Mouse (Mus musculus): ENCODE data around the gene Alyref2. TPM values are rescaled to one million over a fixed set of nuclear protein-coding genes. Genes with fewer than 3 reads are reported as not detected.

Gene Alyref2
- polyA plus RNA-seq (2015; fragmentation: Nextera tagmentation; extraction: Ambion mirVana) = 31.8 and 32.8 TPM in 2 replicates

GRCm38 (mm10) chr1:171503250-171503591 is at the start of gene Alyref2:
TSS of gene Alyref2 (plus strand) at chr1:171503478.
- Histone ChIP-seq H3K4me3 (peak within 1 kb of the TSS; percentile 70), H3K27ac (replicated peaks) (peak within 1 kb of the TSS; percentile 96), H3K4me1 (peaks cover 14% of the 10 kb centered on the region), H3K27me3 (no peaks in the 10 kb centered on the region), H3K9me3 (no peaks in the 10 kb centered on the region), H3K36me3 (no peaks in the 10 kb centered on the region), H3K9ac (replicated peaks) (peak within 1 kb of the TSS; percentile 84), H3K4me2 (replicated peaks) (peak within 1 kb of the TSS; percentile 82)
- under 1% methylated on average over 19 of the region's 19 CpGs for WGBS
- peak; percentile 90 for ATAC-seq (replicated peaks)

GRCm38 (mm10) chr1:171454926-171455325 is 48.4 kb upstream of the Alyref2 start:
- Histone ChIP-seq H3K9me3 (no peaks in the 10 kb centered on the region), H3K9ac (replicated peaks) (no peak overlapping the region), H3K36me3 (no peaks in the 10 kb centered on the region), H3K4me2 (replicated peaks) (no peak overlapping the region), H3K27me3 (no peaks in the 10 kb centered on the region), H3K4me1 (peaks cover 4% of the 10 kb centered on the region), H3K4me3 (no peak overlapping the region), H3K27ac (replicated peaks) (no peak overlapping the region)
- WGBS = 75% methylated on average over 6 of the region's 6 CpGs
- no peak for ATAC-seq (replicated peaks)

- Histone ChIP-seq H3K36me3 (no peaks in the 10 kb centered on the region), H3K4me2 (replicated peaks) (no peak overlapping the region), H3K27me3 (no peaks in the 10 kb centered on the region), H3K9ac (replicated peaks) (no peak overlapping the region), H3K4me3 (no peak overlapping the region), H3K27ac (replicated peaks) (no peak overlapping the region), H3K4me1 (peaks cover 11% of the 10 kb centered on the region), H3K9me3 (no peaks in the 10 kb centered on the region)
- 94% methylated on average over 1 of the region's 1 CpGs for WGBS
- no peak for ATAC-seq (replicated peaks)
Measured at GRCm38 (mm10) chr1:171457568-171457967, 45.7 kb upstream of the Alyref2 start.

- Histone ChIP-seq H3K27ac (replicated peaks) (no peak overlapping the region), H3K4me2 (replicated peaks) (peak overlapping the region; percentile 8; the same call in 1 of the 2 replicates), H3K27me3 (no peaks in the 10 kb centered on the region), H3K36me3 (no peaks in the 10 kb centered on the region), H3K9ac (replicated peaks) (no peak overlapping the region), H3K4me1 (peaks cover 11% of the 10 kb centered on the region), H3K9me3 (no peaks in the 10 kb centered on the region), H3K4me3 (no peak overlapping the region)
- ATAC-seq (replicated peaks) = no peak
- 23% methylated on average over 5 of the region's 5 CpGs for WGBS
Measured at GRCm38 (mm10) chr1:171459791-171460190, 43.5 kb upstream of the Alyref2 start.

GRCm38 (mm10) chr1:171460551-171461503 is 42.5 kb upstream of the Alyref2 start:
- Histone ChIP-seq H3K4me2 (replicated peaks) (no peak overlapping the region), H3K36me3 (no peaks in the 10 kb centered on the region), H3K4me1 (peaks cover 11% of the 10 kb centered on the region), H3K27me3 (no peaks in the 10 kb centered on the region), H3K9me3 (no peaks in the 10 kb centered on the region), H3K9ac (replicated peaks) (no peak overlapping the region), H3K4me3 (no peak overlapping the region), H3K27ac (replicated peaks) (no peak overlapping the region)
- ATAC-seq (replicated peaks) = no peak
- WGBS = 93% methylated on average over 22 of the region's 22 CpGs

- no peaks in the 10 kb centered on the region for H3K36me3 ChIP-seq
- 94% methylated on average over 3 of the region's 3 CpGs for WGBS
- H3K4me2 ChIP-seq (replicated peaks) = no peak overlapping the region
- ATAC-seq (replicated peaks) = no peak
- H3K4me3 ChIP-seq = no peak overlapping the region
- H3K9ac ChIP-seq (replicated peaks) = no peak overlapping the region
- H3K27ac ChIP-seq (replicated peaks) = no peak overlapping the region
- no peaks in the 10 kb centered on the region for H3K9me3 ChIP-seq
- peaks cover 11% of the 10 kb centered on the region for H3K4me1 ChIP-seq
- no peaks in the 10 kb centered on the region for H3K27me3 ChIP-seq
Measured at GRCm38 (mm10) chr1:171463133-171463532, 40.1 kb upstream of the Alyref2 start.

- no peaks in the 10 kb centered on the region for H3K4me1 ChIP-seq
- ATAC-seq (replicated peaks) = no peak
- no peaks in the 10 kb centered on the region for H3K27me3 ChIP-seq
- H3K9me3 ChIP-seq = no peaks in the 10 kb centered on the region
- WGBS = 90% methylated on average over 5 of the region's 5 CpGs
- no peak overlapping the region for H3K4me2 ChIP-seq (replicated peaks)
- no peak overlapping the region for H3K27ac ChIP-seq (replicated peaks)
- no peaks in the 10 kb centered on the region for H3K36me3 ChIP-seq
- no peak overlapping the region for H3K9ac ChIP-seq (replicated peaks)
- no peak overlapping the region for H3K4me3 ChIP-seq
Measured at GRCm38 (mm10) chr1:171465749-171466412, 37.4 kb upstream of the Alyref2 start.

- Histone ChIP-seq H3K4me3 (no peak overlapping the region), H3K9me3 (no peaks in the 10 kb centered on the region), H3K36me3 (no peaks in the 10 kb centered on the region), H3K4me2 (replicated peaks) (no peak overlapping the region), H3K27me3 (no peaks in the 10 kb centered on the region), H3K27ac (replicated peaks) (no peak overlapping the region), H3K4me1 (no peaks in the 10 kb centered on the region), H3K9ac (replicated peaks) (no peak overlapping the region)
- 84% methylated on average over 4 of the region's 4 CpGs for WGBS
- no peak for ATAC-seq (replicated peaks)
Measured at GRCm38 (mm10) chr1:171466565-171466964, 36.7 kb upstream of the Alyref2 start.

- H3K4me3 ChIP-seq = no peak overlapping the region
- no peak for ATAC-seq (replicated peaks)
- WGBS = 89% methylated on average over 3 of the region's 3 CpGs
- no peaks in the 10 kb centered on the region for H3K36me3 ChIP-seq
- no peaks in the 10 kb centered on the region for H3K27me3 ChIP-seq
- H3K9ac ChIP-seq (replicated peaks) = no peak overlapping the region
- H3K4me1 ChIP-seq = no peaks in the 10 kb centered on the region
- no peaks in the 10 kb centered on the region for H3K9me3 ChIP-seq
- H3K27ac ChIP-seq (replicated peaks) = no peak overlapping the region
- H3K4me2 ChIP-seq (replicated peaks) = no peak overlapping the region
Measured at GRCm38 (mm10) chr1:171469678-171470077, 33.6 kb upstream of the Alyref2 start.

GRCm38 (mm10) chr1:171470371-171470871 is 32.9 kb upstream of the Alyref2 start:
- 26% methylated on average over 7 of the region's 7 CpGs for WGBS
- H3K4me1 ChIP-seq = no peaks in the 10 kb centered on the region
- H3K4me2 ChIP-seq (replicated peaks) = no peak overlapping the region

GRCm38 (mm10) chr1:171470896-171471295 is 32.4 kb upstream of the Alyref2 start:
- Histone ChIP-seq H3K4me3 (no peak overlapping the region), H3K36me3 (no peaks in the 10 kb centered on the region), H3K27me3 (no peaks in the 10 kb centered on the region), H3K9me3 (no peaks in the 10 kb centered on the region), H3K4me2 (replicated peaks) (no peak overlapping the region), H3K9ac (replicated peaks) (no peak overlapping the region), H3K27ac (replicated peaks) (no peak overlapping the region), H3K4me1 (no peaks in the 10 kb centered on the region)
- ATAC-seq (replicated peaks) = no peak
- WGBS = 89% methylated on average over 5 of the region's 5 CpGs

More at GRCm38 (mm10) chr1:171470371-171470871, 32.9 kb upstream of the Alyref2 start:
- no peak for ATAC-seq (replicated peaks)
- Histone ChIP-seq H3K9ac (replicated peaks) (no peak overlapping the region), H3K9me3 (no peaks in the 10 kb centered on the region), H3K36me3 (no peaks in the 10 kb centered on the region), H3K4me3 (no peak overlapping the region), H3K27ac (replicated peaks) (no peak overlapping the region), H3K27me3 (no peaks in the 10 kb centered on the region)

- Histone ChIP-seq H3K9ac (replicated peaks) (no peak overlapping the region), H3K9me3 (no peaks in the 10 kb centered on the region), H3K4me1 (no peaks in the 10 kb centered on the region), H3K27ac (replicated peaks) (no peak overlapping the region), H3K27me3 (no peaks in the 10 kb centered on the region), H3K4me2 (replicated peaks) (no peak overlapping the region), H3K4me3 (no peak overlapping the region), H3K36me3 (no peaks in the 10 kb centered on the region)
- WGBS = 58% methylated on average over 1 of the region's 1 CpGs
- no peak for ATAC-seq (replicated peaks)
Measured at GRCm38 (mm10) chr1:171471452-171471851, 31.8 kb upstream of the Alyref2 start.

Data from forebrain, embryonic 15.5 days (tissue).